Mouse (Mus musculus): Measurements from ENCODE around the gene Ldlrap1.
"Not testable (repeated sequence)": the region's sequence is repeated elsewhere in the genome, so short reads cannot be mapped to it uniquely, and the experiment has no call there.

Ldlrap1 gene

DNA sequence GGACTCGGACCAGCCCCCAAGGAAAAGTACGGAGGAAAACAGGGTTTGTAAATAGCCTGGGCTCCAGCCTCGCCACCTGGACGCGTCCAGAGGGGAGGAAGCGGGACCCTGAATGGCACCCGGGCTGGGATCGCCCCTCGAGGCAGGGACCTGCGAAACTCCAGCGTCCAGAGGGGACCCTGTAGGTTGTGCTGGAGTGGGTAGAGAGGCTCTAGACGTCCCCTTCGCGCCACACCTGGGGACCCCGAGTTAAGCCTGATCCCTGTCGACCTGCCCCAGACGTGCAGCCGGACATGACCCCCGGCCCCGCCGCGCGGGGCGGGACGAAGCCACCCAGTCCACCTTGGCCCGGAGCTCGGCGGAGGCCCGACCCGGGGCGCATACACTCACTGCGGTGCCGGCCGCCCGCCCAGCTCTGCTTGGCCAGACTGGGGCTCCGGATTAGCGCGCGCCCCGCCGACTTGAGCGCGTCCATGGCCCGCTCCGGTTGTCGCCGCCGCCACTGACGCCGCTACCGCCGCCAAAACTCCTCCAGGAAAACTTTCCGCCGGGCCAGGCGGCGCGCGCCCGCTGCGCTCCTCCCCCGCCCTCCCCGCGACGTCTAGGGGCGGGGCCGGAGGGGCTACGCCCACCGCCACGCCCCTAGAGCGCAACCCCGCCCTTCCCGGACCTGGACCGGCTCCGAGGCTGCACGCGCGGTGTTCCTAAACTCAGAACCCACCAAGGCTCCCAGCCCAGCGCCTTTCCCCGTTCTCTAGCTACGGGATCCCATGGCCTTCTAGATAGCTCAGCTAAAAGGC, at the start of gene Ldlrap1:
Gene Ldlrap1 (minus strand): TSS at position 599 of the 800 bp plus-strand sequence.
- peak; percentile 83 for DNase-seq (ENCODE audit: low spot score)

DNA sequence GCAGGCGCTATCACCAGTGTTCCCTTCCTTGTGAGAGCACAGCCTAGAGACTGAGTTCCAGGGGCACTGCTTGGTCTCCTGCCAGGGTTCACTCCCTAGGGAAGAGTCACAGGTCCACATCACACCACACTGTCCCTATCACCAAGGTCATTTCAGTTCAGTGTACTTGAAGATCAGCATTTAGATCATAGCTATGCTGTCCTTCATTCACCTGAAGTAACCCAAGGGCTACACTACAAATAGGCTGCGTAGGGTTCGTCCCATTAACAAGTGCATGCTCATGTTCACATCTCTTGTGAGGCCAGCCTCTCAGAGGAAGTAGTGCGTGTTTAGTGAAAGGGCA, 46.4 kb upstream of the Ldlrap1 start:
- DNase-seq (ENCODE audit: low spot score) = no peak

DNA sequence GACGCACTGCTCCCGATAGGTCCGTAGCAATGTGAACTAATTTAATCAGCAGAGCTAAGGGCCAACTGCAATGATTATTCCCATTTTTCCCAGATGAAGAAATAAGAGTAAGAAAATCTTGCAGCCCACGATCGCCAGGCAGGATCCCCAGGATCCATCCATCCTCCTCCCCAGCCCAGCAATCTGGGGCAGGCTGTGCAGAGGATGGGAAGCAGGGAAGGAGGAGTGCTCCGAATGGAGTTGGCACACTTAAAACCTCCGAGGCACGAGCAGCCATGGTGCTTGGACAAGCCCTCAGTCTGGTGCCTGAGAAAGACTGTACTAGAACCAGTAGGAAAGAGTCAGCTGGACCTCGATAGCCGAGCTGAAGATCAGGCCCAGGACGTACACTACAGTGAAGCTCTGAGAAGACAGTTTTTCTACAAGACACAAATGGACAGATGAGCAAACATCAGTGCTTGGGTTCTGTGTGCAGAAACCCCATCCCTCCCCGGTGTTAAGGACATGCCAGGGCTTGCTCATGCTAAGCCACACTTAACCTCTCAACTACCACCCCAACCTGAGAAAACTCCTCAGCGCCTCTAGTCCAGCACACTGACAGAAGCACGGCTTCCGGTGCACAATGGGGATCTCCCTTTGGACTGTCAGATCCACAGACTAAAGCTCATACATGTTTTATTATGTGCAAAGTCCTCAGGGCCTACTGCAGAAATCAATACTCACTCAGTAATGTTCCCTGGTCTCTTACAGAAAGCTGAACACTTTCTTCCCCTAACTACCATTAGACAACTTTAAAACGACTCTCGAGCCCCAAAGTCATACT, 45.8 kb upstream of the Ldlrap1 start:
- DNase-seq (ENCODE audit: low spot score) = no peak

DNA sequence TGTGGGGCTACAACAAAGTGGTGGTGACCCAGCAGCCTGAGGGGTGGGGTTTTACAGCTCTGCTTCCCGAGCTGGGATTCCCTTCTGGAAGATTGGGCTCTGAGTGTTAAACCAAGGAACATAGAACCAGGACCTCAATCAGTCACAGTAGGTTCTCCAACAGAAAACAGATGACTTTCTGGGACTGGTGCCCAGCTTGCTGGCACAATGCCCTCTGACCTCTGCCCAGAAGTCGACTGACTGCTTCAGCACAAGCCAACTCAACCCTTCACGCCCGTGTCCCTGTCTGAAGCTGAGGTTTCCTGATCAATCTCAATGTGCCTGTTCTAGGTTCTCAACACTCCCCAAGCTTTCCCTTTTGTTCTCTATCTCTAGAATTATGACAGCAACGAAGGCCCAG, 36.9 kb upstream of the Ldlrap1 start:
- peak; percentile 31 for DNase-seq (ENCODE audit: low spot score)

DNA sequence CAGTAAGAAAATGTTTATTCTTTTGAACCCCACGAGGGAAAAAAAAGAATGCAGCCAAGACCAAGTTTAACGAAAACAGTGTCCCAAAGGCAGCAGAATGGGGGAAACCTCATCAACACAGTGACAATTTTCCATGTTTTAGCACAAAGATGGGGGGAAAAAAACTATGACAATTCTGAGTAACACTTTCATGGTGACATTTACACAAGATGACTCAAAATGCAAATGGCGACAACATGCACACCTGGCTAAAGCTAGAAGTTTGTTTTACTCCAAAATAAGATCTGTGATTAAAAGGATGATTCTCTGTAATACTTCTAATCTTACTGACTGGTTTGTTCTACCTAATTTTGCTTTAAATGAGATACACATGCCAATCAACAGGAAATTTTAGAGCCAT, 34.9 kb upstream of the Ldlrap1 start:
- no peak for DNase-seq (ENCODE audit: low spot score)

DNA sequence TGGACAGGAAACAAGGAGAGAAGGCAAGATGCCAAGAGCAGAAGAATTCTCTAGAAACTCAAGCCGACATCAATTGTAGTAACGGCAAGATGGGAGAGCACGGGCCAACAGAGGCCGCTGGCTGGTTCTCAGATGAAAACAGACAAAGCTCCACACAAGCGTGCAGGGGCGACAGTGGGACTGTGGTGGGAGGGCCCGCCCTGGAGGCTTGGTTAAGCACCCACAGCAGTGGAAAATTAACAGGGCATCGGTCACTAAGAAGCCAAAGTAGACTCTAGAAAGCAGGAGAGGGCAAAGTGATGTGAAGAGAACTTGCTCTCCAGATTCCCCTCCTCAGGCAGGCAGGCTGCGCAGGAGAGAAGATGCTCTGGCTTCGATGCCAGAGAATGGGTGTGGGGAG, 34.3 kb upstream of the Ldlrap1 start:
- no peak for DNase-seq (ENCODE audit: low spot score)

DNA sequence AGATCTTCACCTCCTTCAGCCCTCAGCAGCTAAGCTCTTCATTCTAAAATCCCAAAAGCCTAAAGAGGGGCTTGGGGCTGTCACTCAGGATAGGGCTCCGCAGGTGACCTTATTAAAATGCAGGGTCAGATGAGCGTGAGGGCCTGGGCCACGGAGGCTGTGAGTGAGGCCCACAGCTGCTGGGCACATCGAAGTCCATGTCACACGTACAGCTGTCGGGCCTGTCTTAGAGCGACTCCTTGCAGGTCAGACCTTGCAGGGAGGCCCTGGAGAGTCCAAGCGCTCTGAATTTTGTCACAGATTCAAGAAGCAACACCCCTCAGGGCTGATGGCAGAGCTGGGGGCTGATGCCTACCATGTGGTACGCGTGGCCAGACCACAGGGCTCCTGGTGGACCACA, 32.9 kb upstream of the Ldlrap1 start:
- no peak for DNase-seq (ENCODE audit: low spot score)

DNA sequence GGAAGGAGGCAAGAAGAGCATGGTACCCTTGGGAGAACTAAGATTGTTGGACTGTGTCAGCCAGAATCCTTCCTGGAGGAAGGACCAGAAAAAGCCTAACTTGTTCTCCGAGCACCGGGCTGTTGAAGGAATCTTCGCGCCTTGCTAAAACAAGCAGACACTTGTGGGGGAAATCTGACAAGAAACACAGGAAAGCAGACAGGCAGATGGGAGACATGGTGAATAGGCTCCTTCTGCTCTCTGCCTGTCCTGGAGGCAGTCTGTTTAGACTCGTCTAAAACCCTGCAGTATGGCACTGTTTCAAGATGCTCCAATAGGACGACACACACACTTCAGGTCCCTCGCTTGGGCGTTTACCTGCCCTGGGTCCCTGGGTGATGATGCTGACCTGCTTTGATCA, 32.3 kb upstream of the Ldlrap1 start:
- no peak for DNase-seq (ENCODE audit: low spot score)

DNA sequence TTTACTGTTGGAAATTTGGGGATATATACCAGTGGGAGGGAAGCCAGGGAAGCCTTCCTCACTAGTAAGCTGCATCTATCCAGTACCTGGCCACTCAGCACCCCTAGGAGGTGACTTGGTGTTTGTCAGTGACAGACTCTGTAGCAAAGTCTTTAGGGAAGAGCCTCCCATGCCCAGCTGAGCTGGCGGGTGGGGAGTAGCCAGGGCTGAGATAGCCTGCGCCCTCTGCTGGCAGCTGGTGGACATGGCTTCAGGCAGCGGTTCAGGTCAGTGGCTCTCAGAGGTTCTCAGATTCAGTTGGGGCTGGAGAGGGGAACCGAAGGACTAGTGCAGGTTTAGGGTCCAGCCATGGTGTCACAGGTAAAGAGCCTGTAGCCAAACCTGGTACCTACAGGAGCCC, 31.4 kb upstream of the Ldlrap1 start:
- peak; percentile 69 for DNase-seq (ENCODE audit: low spot score)

DNA sequence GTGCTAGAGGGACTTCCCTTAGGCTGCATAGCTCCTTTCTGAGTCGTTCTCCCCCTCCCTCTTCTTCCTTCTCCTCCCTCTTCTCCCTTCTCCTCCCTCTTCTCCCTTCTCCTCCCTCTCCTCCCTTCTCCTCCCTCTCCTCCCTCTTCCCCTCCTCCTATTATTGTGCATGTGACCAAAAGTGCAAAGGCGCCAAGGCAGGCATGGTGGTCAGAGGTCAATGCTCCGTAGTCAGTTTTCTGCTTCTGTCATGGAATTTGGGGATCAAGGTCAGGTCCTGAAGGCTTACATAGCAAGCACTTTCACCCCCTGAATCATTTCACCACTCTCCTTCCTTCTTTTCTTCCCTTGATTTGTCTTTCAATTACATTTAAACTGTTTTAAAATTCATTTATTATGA, 31.0 kb upstream of the Ldlrap1 start:
- DNase-seq (ENCODE audit: low spot score) = no peak

DNA sequence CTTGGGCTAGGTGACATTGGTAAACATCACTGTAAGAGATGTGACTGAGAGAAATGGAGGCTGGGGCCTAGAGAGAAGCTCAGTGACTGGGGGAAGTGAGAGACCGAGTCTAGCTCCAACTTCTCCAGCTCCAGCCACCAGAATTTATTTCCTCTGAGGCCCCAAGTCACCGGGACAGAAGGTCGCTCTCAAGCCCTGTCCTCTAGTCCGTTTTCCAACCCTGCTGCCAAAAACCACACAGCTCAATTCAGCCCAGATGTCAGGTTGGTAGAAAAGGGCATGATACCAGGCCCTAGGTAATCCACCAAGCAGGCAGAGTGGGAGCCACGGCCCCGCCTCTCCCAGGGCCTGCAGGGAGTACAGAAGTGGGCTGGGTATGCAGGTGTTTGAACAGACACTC, 29.8 kb upstream of the Ldlrap1 start:
- DNase-seq (ENCODE audit: low spot score) = no peak

DNA sequence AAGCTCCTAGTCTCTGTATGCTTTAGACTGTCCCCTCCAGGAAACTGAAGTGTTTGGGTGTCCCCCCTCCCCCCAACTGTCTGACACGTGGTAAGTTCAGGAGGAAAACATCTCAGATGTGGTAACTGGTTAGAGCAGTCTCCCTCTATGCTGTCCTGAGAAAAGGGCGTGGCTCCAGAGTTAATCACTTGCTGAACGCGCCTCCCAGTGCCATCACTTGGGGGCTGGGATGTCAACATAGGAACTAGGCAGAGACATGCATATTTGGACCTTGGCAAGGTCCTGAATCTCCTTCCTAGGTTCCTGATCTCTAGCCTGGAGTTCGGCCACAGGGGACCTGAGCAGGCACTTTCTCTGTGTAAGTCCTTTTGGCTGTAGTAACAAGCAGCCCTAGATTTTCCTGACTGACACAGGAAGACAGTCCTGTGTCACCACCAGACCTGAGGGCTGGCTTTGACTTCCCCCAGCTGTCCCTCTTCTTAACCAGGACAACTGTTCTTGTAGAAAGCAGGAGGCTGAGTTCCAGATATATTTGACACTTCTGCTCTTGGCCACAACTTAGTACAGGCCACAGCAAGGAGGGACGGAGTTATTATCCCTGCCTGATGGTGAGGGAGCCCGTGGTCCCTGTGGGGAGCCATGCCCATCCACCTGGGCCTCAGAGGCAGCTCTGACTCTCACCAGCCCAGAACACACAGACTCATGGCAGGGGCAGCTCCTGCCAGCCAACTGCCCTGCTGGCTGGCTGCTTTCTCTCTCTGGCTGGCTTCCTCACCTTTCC, 28.9 kb upstream of the Ldlrap1 start:
- no peak for DNase-seq (ENCODE audit: low spot score)

DNA sequence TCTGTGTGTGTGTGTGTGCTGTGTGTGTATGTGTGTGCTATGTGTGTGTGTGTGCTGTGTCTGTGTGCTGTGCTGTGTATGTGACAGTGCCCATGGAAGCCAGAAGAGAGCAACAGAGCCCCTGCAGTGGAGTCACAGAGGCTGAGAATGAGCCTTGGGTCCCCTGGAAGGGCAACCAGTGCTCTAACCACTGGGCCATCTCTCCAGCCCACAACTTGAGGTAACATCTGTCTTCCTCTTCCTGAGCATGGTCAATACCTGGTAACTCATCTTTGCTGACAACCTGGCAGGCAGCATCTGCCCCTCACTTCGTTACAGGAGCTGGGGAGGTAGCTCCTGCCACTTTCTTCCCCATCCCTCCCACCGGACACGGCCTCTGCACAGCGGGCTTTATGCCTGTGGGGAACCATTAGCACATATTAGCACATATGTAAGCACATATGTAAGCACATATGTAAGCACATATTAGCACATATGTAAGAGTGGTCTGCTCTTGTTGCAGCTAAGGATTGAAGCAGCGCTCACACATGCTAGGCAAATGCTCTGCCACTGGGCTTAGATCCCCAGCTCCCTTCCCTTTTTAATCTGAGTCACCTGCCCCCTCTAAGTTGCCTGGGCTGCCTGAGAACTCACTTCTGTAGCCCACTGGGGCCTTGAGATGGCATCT, 28.1 kb upstream of the Ldlrap1 start:
- DNase-seq (ENCODE audit: low spot score) = no peak

DNA sequence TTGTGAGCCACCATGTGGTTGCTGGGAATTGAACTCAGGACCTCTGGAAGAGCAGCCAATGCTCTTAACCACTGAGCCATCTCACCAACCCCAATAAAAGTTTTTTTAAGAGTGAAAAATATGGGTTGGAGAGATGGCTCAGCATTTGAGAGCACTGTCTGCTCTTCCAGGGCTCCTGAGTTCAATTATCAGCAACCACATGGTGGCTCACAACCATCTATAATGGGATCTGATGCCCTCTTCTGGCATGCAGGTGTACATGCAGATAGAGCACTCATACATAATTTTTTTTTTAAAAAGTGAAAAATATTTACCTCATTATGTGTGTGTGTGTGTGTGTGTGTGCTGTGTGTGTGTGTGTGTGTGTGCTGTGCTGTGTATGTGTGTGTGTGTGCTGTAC, 27.1 kb upstream of the Ldlrap1 start:
- DNase-seq (ENCODE audit: low spot score) = not testable (repeated sequence)

DNA sequence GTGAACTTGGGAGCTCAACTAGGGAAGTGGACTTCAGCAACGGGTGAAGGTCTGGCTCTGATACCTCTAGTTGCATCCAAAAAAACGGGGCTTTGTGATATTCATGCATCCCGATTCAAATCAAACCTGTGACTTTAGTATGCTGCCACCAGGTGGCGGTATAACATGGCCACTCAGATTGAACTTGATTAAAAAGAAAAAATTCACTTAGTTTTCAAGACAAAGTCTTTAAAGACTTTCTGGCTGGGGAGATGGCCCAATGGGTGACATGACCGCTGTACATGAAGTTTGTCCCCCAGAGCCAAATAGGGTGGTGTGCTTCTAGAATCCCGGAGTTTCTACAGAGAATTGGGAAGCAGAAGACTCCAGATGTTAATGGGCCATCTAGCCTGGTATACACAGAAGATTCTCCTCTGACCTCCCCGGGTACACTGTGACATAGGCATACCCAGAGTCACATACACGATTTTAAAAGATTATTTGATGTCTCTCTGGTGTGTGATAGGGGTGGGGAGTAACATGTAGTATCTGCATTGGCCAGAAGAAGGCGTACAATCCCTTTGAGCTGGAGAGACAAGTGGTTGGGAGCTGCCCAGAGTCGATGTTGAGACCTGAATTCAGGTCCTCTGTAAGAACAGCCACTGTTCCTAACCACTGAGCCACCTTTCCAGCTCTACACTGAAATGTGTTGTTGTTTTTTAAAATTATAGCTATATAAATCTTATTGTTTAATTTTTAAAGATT, 25.6 kb upstream of the Ldlrap1 start:
- peak; percentile 65 for DNase-seq (ENCODE audit: low spot score)

DNA sequence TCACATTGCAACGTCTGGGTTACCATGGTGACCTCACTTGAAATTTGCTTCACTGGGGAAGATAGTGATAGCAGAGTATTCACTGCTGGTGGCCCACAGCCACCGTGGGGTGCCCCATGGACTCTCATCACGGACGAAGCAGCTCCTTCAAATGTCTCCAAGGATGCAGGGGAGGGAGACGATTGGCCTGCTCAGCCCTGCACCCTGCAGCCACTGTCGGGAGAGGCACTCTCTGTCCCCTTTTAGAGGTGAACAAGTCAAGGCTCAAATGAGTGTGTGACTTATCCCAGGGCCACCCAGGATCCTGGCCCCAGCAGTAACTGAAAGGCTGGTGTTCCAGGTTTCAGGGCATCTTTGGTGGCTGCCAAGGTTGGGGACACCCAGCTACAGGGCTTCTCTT, 23.9 kb upstream of the Ldlrap1 start:
- DNase-seq (ENCODE audit: low spot score) = no peak

DNA sequence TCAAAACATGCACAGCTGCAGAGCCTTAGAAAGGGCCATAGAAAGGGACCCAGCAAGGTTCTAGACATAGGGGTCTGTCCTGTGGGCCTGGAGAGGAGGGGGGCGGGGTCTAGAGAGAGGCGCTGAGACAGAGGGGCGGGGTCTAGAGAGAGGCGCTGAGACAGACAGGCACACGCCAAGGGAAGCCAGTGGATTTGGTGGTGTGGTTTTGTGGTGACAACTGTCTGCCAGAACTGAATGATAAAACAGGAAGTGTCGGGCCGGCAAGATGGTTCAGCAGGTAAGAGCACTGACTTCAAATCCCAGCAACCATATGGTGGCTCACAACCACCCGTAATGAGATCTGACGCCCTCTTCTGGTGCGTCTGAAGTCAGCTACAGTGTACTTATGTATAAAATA, 19.1 kb upstream of the Ldlrap1 start:
- DNase-seq (ENCODE audit: low spot score) = no peak

DNA sequence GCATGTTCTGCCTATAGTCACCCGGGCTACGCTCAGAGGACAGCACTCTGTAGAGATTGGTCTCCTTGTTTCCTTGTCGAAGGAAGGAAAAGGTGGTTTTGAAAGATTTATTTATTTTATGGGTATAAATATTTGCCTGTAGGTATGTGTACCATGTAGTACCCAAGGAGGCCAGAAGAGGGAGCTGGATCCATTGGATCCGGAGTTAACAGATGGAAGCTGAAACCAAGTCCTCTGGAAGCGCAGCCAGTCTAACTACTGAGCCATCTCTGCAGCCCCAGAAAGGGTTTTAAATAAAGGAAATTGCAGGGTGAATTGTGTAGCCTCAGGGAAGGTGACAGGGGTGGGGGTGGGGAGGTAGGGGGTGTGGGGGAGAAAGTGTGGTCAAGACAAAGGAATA, 16.9 kb upstream of the Ldlrap1 start:
- no peak for DNase-seq (ENCODE audit: low spot score)

DNA sequence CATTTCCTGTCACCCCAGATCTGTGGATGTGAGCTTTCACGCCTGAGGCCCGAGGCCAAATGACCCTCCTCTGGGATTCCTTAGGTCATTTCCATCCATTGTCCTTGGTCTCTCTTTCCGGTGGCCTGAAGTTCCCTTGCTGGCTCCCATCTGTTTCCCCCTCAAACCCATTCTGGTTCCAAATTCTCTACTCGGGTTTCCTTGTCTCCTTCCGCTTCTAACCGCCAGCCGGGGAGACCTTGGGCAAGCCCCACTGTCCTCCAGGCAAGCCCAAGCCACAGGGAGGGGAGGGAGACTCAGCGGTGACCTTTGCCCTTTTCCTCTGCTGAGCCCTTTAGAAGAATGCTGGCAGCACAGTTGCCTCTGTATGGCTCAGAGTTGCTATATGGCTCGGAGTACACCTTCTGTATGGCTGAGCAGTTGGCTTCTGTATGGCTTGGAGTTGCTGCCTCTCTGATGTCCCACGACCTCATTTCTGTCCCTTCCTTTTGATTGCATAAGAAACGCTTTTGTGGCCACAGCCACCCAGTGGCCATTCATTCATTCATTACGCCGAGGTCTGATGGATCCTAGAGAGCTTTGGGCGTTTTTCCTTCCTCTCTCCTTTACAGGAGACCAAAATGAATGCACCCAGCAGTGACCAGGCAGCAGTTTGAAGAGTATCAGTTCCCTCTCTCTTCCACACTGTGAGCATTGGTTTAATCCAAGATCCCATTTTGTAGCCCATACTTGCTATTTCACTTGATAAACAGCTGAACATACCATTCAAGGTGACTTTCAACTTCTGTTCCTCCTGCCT, 11.5 kb upstream of the Ldlrap1 start:
- no peak for DNase-seq (ENCODE audit: low spot score)

DNA sequence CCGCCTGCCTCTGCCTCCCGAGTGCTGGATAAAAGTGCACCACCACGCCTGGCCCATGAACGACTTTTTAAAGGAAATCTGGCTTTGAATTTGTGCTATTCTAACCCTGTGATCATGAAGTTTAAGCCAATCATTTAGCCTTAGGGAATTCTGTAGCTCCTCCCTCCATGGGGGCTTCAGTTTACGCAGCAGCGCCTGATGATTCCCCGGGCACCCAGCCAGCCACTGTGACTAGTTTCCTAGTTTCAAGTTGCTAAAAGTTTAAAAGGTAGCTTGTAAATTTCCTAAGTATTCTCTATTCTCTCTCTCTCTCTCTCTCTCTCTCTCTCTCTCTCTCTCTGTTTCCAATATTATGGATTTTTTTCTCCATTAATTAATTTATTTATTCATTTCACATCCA, 8.4 kb upstream of the Ldlrap1 start:
- no peak for DNase-seq (ENCODE audit: low spot score)

All from urinary bladder, postnatal 25 days (tissue).